Mouse (Mus musculus) frontal cortex, postnatal 36 days (tissue): Measurements from ENCODE around the gene Sema7a.

Source experiments
- DNase-seq, 2 experiments: peaks; one replicate each; pipeline ENCODE4 v3.0.0; 2022; ENCODE audit warnings: low spot score in 2 of 2

Sema7a gene

GRCm38 (mm10) chr9:57975200-57975821 lies 35.4 kb downstream of the Sema7a start:
- no peak for DNase-seq

- DNase-seq: no peak
These were observed 38.1 kb downstream of the Sema7a start for GRCm38 (mm10) chr9:57978025-57978424.

GRCm38 (mm10) chr9:57978858-57979257 lies 38.9 kb downstream of the Sema7a start:
- DNase-seq: no peak

DNA sequence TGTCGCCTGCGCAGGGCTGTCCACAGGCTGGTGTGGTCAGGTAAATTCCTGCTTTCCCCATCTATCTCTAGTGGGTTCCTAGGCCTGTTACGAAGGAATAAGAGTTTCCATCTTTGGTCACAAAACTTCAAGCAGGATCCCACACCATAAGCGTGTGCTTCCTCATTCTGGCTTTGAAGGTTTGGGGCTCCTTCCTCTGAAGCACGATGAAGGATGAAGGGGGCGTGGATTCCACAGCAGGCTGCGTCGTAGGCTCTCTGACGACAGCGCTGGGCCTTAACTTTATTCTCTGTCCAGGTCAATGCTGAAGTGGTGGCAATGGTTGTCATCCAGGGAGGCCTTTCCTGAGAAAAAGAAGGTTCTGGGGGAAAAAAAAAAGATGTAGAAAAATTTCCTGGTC lies 40.7 kb downstream of the Sema7a start:
- DNase-seq: no peak

DNA sequence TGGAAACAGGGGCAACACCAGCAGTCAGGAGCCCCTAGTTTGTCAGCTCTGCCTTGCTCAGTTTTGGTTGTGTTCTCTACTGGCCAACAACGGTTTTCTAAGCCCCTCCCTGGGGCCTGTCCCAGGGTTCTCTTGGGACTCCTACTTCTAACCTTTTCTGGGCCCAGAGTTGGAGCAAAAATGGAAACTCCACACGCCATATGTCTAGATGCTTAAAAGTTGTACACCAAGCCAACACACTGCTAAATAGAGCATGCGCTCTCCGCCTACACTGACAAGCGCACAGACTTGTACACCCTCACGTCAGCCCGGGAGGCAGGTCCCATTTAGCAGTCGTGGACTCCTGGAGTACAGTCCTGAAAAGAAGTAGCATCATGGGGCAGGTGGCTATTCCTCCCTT lies 45.4 kb downstream of the Sema7a start:
- peak; percentile 70 to 85 for DNase-seq

DNA sequence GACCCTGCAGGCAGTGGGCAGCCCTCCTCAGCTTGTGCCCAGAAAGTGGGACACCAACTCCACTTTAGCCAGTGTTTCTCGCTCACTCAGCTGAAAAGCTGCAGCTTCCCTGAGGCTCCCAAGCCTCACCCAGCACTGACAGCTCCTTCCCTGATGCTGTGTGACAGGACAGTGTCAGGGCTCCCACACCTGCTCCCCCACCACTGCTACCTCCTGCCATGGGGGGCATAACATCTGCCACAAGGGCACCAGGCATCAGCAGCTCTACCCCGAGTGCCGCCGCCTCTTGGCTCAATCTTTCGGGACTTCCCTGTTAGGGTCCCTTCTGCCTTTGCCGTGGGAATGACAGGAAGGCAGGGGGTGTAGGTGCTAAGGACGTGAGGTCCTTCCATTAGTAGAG lies 46.4 kb downstream of the Sema7a start:
- no peak for DNase-seq

DNA sequence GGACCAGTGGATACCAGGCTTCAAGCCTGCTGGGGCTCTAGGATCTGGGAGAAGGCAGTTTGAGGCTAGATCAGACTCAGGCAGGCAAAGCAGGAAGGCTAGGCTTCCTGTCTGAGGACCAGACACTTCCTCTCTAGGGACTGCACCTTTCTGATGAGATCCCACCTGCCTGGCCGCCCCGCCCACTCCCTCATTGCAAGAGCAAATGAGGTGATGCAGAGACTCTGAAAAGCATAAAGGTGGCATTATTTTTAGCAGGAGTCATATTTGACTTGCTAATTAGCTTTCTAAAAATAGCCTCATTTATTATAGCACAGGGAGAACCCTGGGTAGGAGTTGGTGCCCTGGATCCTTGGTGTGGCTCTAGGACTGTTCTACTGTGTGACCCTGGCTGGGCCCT lies 48.2 kb downstream of the Sema7a start:
- DNase-seq: no peak

GRCm38 (mm10) chr9:57989309-57989708 lies 49.4 kb downstream of the Sema7a start:
- DNase-seq: no peak

DNA sequence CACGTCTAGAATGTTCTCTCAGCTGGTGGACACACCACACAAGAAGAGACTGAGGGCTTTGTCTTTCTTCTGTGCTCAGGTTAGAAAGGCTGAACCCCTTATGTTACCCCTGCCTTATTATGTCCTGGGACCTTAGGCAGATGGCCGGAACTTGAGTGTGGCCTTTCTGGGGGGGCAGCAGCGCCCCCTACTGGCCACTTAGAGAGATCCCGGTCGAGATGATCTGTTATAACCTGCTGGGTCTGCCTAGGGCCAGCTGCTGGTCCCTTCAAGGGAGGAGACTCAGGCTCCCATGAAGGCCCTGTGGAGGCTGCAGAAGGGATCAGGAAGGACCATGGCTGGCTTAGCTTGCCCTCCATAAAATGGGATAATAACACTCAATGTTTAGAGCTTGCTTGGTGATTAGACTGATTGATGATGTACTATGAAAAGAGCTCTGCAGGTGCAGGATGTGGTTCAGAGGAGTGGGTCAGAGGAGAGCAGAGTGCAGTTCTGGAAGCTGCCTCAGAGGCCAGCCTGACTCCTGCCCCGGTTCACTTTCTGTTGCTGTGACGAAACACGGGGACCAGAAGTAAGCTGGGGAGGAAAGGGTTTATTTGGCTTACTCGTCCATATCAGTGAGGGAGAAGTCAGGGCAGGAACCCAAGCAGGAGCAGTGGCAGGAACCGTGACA lies 50.7 kb downstream of the Sema7a start:
- no peak for DNase-seq

DNA sequence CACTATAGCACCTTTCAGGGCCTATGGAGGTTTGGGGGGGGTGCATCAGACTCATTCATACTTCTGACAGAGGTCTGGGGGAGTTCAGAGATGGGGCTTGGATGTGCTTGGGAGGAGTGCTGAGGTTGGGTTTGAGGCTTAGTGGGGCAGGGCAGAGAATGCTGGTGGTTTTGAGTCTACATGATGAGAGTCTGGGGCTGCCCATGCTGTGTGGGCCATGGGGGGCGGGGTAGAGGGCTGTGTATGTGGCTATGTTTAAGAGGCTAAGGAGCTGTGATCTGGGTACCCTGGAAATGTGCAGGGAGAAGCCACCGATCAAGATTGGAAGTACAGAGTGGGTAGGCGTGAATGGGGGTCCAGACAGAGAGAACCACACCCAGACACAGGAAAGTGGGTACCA lies 52.1 kb downstream of the Sema7a start:
- no peak for DNase-seq

- DNase-seq: no peak
These were observed 53.1 kb downstream of the Sema7a start for GRCm38 (mm10) chr9:57992781-57993591.

DNA sequence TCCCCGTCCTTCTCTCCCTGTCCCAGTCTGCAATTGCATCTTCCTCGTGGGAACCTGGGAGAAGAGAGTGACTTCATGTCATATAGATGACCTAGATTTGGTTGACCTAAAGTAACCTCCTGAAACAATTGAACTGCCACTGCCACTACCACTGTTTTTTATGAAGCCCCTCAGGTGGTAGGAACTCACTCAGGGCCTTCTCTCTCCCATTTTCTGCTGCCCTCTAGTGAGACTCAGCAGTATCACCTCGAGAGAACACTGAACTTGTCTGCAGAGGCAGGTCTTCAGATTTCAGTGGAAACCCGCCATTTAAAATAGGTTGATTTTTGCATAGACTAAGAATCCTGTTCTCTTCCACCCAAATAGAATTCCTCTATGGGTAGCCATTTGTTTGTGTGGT lies 55.4 kb downstream of the Sema7a start:
- no peak for DNase-seq

GRCm38 (mm10) chr9:57997511-57998031 lies 57.7 kb downstream of the Sema7a start:
- no peak for DNase-seq

DNA sequence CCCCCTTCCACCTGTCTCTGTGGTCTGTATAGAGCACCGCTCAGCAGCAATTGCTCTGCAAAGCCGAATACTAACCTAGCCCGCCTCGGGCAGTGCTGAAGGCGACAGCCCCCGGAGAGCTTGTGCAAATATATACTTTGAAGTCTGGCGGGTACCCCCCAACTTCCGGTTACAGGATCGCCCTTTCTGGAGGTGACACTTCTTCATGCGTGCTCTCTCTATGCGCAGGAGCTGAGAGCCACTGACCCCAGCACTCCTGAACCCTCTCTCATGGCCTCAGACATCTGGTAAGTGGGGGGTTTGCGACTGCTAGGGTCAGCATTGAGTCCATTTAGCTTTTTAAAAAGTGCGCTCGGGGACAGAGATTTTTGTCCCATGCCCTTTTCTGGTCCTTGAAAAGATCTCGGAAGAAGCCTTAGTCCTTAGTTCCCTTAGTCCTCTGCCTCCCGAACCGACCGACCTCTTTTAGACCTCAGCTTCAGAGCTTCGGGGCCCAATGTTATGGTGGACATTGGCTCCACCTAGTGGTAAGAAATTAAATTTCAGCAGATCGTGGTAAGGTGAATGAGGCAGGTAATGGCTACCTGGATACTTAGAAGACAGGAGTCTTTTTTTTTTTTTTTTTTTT lies 58.2 kb downstream of the Sema7a start:
- peak in 1 of 2 experiments; percentile 71 for DNase-seq

DNA sequence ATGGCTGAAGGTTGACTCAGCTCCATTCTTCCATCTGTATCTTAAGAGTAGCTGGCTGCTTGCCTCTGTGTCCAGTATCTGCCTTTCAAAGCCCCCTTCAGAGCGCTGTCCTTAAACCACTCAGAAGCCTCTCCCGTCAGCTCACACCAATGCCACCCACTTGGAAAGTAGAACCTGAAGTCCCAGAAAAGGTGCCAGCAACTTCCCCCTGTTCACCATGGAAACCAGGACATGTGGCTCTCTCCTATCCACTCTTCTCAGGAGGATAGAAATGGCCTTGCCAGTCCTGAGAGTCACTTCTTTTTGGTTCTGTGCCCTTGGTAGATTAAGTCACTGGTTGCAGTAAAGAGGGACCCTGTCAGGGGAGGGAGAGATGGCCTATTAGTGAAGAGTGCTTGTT lies 58.8 kb downstream of the Sema7a start:
- DNase-seq: no peak

DNA sequence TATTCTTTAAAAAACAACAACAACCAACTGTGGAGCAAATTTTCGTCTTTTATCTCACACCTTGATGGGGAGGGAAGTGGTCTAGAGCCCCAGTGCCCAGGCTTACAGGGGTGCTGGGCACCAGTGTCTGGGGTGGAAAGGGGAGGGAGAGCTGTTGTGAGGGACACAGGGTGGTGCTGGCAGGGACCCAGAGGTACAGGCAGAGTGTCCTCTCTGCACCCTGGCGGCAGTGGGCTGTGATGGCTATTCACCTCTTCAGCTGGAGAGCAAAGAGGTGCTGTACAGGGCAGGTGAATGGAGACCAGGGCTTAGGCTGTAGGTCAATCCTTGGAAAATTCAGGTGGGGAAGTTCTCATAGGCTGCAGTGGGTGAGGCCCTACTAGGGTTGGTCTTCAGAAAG lies 59.8 kb downstream of the Sema7a start:
- DNase-seq: no peak

- DNase-seq: no peak
These were observed 63.4 kb downstream of the Sema7a start for GRCm38 (mm10) chr9:58003272-58003671.

DNA sequence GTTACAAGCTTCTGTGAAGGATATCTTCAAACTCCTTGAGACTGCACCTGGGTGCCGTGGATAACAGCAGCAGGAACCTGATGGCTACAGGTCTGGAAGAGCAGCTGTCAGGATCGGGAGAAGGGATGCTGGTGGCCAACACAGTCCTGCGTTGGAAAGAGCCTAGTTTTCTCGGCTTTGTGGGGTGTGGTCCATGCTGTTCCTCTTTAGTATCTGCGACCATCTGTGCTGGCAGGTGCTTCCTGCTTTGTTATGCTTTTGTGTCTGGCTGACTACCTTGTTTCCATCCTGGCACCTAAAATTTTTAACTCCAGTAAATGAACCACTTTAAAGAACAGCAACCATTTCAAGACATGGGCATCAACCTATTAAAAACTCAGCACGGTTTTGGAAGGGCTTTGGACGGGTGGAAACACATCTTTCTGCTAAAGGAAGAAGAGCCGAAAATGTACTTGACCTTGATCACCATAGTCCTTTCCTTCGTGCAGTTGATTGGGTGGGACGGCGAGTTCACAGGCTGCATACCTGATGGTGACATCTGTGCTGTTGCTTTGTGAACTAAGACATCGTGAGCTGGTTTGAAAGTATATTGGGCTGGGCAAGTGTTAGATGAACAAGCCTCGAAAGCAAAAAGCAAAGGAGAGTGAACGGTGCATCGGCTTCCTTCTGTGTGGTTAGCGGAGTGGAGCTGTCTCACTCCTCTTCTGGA lies 66.0 kb downstream of the Sema7a start, which contains the start of gene Cyp11a1:
Cyp11a1 (plus strand) TSS at position 659 of the 709 bp plus-strand sequence.
- DNase-seq: no peak

- no peak for DNase-seq
These were observed 68.6 kb downstream of the Sema7a start for GRCm38 (mm10) chr9:58008336-58009014.

- peak in 1 of 2 experiments; percentile 34 for DNase-seq
These were observed 69.1 kb downstream of the Sema7a start for GRCm38 (mm10) chr9:58009015-58009362.

DNA sequence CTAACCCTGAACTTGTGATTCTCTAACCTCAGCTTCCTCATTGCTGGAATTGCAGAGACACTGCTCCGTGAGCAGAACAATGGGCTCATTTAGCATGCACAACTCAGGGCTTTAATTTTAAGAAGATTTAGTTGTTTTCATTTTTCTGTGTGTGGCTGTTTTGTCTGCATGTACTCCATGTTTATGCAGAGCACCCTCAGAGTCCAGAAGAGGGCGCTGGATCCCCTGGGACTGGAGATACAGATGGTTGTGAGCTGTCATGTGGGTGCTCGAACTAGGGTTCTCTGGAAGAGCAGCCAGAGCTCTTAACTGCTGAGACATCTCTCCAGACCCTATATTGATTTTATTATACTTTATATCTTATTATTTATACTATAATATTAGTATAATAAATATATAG lies 69.7 kb downstream of the Sema7a start:
- DNase-seq: no peak
